Mouse (Mus musculus): ENCODE data around the gene Mob1a. TPM values are rescaled to one million over a fixed set of nuclear protein-coding genes. Genes with fewer than 3 reads are reported as not detected.

Gene Mob1a
- polyA plus RNA-seq, 1 experiment from 2014 or later, result 50.8 TPM

DNA sequence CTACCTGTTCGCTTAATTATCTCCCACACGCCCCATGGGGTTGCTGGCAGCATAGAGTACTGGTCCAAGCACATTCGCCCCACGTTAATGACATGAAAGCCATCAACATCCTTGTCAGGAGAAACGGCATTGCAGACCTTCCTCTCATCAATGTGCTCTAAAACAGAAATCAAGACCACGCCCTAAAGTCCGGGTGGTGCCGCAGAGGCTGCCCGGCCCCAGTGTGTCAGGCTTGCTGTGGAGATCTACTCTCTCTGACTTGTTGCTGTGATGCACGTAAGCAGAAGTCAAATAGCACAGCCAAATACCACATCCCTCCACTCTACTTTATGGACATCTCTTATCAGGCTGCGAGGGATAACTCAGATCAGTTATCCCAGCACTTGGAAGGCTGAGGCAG is 14.6 kb upstream of the Mob1a start:
- ATAC-seq, result no peak
- no peaks in the 10 kb centered on the region for H3K9me3 ChIP-seq (ENCODE audit: control insufficient read depth, low read length)
- H3K27me3 ChIP-seq (replicated peaks; ENCODE audit: control insufficient read depth, insufficient read depth, low read length), result no peaks in the 10 kb centered on the region
- no peak overlapping the region for H3K9ac ChIP-seq (ENCODE audit: low read depth, low read length)
- H3K27ac ChIP-seq (ENCODE audit: low read length), result no peak overlapping the region
- no peak overlapping the region for H3K4me2 ChIP-seq (ENCODE audit: low read depth, low read length)
- 93% methylated on average over 11 of the region's 11 CpGs for WGBS
- peaks cover 5% of the 10 kb centered on the region; the same call in 1 of the 2 replicates for H3K4me1 ChIP-seq (ENCODE audit: control insufficient read depth, insufficient read depth, low read length)
- H3K36me3 ChIP-seq (ENCODE audit: control insufficient read depth, insufficient read depth, low read length), result peaks cover 8% of the 10 kb centered on the region
- no peak overlapping the region for H3K4me3 ChIP-seq (ENCODE audit: low read length)

DNA sequence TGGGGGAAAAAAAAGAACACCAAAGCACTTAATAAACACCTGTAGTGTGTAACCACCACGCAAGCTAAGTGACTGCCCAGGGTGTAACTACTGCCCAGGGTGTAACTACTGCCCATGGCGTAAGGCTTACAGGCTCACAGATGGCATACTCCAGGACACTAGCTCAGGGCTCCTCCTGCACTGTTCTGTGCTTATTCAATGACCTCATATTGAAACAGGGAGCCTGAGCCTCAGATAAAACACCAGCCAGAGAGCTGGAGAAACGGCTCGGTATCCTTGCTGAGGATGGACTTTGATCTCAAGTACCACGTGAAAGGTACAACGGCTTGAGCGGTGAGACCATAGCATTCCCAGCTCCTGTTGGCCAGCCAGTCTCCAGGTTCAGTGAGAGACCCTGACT is 13.8 kb upstream of the Mob1a start:
- H3K4me2 ChIP-seq (ENCODE audit: low read depth, low read length), result peak overlapping the region; percentile 33; the same call in 1 of the 2 replicates
- peak; percentile 93 for ATAC-seq
- WGBS, result 62% methylated on average over 7 of the region's 7 CpGs

DNA sequence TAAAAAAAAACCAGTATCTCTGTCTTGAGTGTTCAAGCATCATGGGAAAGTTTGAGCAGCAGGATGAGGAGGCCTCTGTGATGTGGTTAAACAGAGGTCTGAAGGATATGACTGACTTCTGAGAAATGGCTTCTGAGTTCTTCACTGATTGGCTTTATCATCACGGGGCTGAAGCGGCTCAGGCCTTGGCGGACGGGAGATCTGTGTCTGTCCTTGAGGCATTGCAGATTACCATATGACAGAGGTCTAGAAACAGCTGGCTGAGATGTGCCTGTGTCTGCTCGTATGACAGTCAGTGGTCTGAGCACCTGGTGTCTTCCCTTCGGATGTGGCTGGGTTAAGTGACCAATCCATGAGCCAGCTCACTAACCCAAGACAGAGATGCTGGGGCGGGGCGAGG is 13.3 kb upstream of the Mob1a start:
- Histone ChIP-seq H3K9ac (ENCODE audit: low read depth, low read length) (no peak overlapping the region), H3K4me1 (ENCODE audit: control insufficient read depth, insufficient read depth, low read length) (peaks cover 8% of the 10 kb centered on the region; the same call in 1 of the 2 replicates), H3K27me3 (replicated peaks; ENCODE audit: control insufficient read depth, insufficient read depth, low read length) (no peaks in the 10 kb centered on the region), H3K9me3 (ENCODE audit: control insufficient read depth, low read length) (no peaks in the 10 kb centered on the region), H3K4me3 (ENCODE audit: low read length) (no peak overlapping the region), H3K36me3 (ENCODE audit: control insufficient read depth, insufficient read depth, low read length) (peaks cover 8% of the 10 kb centered on the region), H3K4me2 (ENCODE audit: low read depth, low read length) (no peak overlapping the region), H3K27ac (ENCODE audit: low read length) (peak overlapping the region; percentile 80; the same call in 1 of the 2 replicates)
- ATAC-seq, result peak; percentile 1; the same call in 1 of the 2 replicates
- 83% methylated on average over 8 of the region's 8 CpGs for WGBS

More for the DNA sequence above, 13.8 kb upstream of the Mob1a start:
- Histone ChIP-seq H3K9ac (ENCODE audit: low read depth, low read length) (no peak overlapping the region), H3K27ac (ENCODE audit: low read length) (peak overlapping the region; percentile 80), H3K36me3 (ENCODE audit: control insufficient read depth, insufficient read depth, low read length) (peaks cover 8% of the 10 kb centered on the region), H3K27me3 (replicated peaks; ENCODE audit: control insufficient read depth, insufficient read depth, low read length) (no peaks in the 10 kb centered on the region), H3K4me1 (ENCODE audit: control insufficient read depth, insufficient read depth, low read length) (peaks cover 8% of the 10 kb centered on the region; the same call in 1 of the 2 replicates), H3K4me3 (ENCODE audit: low read length) (no peak overlapping the region), H3K9me3 (ENCODE audit: control insufficient read depth, low read length) (no peaks in the 10 kb centered on the region)

DNA sequence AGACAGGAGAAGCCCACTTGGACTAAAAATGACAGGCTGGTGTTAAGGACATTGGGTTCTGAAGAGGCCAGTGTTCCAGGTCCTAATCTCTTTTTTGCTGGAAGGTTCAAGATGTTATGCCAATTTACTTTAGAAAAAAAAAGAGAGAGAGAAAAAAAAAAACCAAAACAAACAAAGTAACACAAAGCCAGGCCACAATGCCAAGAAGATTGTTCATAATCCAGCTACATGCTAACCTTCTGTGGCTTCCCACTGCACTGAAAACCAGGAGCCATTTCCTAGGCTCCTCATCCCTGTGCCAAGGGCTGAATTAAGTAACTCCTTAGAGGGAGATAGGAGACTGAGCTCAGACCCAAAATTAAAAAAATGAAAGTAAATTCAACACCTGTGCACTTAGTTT is 10.5 kb upstream of the Mob1a start:
- Histone ChIP-seq H3K4me1 (ENCODE audit: control insufficient read depth, insufficient read depth, low read length) (peaks cover 8% of the 10 kb centered on the region; the same call in 1 of the 2 replicates), H3K9ac (ENCODE audit: low read depth, low read length) (no peak overlapping the region), H3K4me3 (ENCODE audit: low read length) (no peak overlapping the region), H3K9me3 (ENCODE audit: control insufficient read depth, low read length) (no peaks in the 10 kb centered on the region), H3K36me3 (ENCODE audit: control insufficient read depth, insufficient read depth, low read length) (peaks cover 5% of the 10 kb centered on the region), H3K4me2 (ENCODE audit: low read depth, low read length) (no peak overlapping the region), H3K27me3 (replicated peaks; ENCODE audit: control insufficient read depth, insufficient read depth, low read length) (no peaks in the 10 kb centered on the region), H3K27ac (ENCODE audit: low read length) (no peak overlapping the region)
- ATAC-seq, result no peak

DNA sequence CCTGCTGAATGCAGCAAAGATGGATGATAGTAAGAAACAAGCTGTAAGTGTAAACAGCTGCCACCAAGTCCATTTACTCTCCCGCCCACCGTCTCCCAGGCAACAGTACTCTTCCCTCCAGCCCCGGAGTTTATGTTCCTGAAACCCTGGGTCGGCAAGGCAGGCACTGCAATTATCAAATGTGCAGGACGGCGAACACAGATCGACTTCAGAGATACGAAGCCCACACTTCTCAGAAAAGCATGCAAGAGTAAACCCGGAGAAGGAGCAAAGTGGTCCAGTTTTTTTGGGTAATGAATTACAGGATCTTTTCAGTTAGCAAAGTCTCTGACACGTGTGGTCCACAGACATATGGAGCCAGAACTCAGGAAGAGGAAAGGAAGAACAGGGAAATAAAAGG is 9.8 kb upstream of the Mob1a start:
- WGBS, result 3% methylated on average over 10 of the region's 10 CpGs
- H3K4me1 ChIP-seq (ENCODE audit: control insufficient read depth, insufficient read depth, low read length), result peaks cover 8% of the 10 kb centered on the region; the same call in 1 of the 2 replicates
- no peaks in the 10 kb centered on the region for H3K27me3 ChIP-seq (replicated peaks; ENCODE audit: control insufficient read depth, insufficient read depth, low read length)
- H3K36me3 ChIP-seq (ENCODE audit: control insufficient read depth, insufficient read depth, low read length), result no peaks in the 10 kb centered on the region
- H3K4me3 ChIP-seq (ENCODE audit: low read length), result peak overlapping the region; percentile 85
- no peak overlapping the region for H3K27ac ChIP-seq (ENCODE audit: low read length)
- no peaks in the 10 kb centered on the region for H3K9me3 ChIP-seq (ENCODE audit: control insufficient read depth, low read length)
- no peak overlapping the region for H3K9ac ChIP-seq (ENCODE audit: low read depth, low read length)
- no peak for ATAC-seq
- H3K4me2 ChIP-seq (ENCODE audit: low read depth, low read length), result peak overlapping the region; percentile 75

DNA sequence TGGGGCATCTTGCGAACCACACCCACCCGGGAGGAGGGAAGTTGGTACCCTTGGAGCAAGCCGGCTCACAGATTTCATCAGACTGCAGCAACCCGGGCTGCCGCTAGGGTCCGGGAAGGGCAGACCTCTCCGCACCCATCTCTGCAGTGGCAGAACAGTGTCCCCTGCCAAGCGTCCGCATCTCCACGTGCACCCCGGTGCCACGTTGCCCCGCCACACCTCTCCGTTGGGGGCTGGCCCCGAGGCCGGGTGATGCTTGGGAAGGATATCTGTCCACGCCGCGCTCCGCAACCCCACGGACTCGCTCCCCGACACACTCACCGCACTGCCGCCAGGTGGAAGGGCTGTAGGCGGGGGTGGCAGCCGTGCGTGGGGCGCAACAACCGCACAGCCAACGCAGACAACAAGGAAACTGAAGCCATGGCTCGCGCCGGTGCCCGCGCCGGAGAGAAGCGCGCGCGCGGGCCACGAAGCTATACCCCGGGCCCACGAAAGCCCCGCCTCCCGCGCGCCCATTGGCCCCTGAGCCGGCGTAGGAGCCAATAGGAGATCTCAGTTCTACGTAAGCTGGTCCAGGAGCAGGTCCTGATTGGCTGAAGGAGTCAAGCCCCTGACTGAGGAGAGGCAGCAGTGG is 8.6 kb upstream of the Mob1a start:
- under 1% methylated on average over 52 of the region's 52 CpGs for WGBS
- Histone ChIP-seq H3K27me3 (replicated peaks; ENCODE audit: control insufficient read depth, insufficient read depth, low read length) (no peaks in the 10 kb centered on the region), H3K9me3 (ENCODE audit: control insufficient read depth, low read length) (no peaks in the 10 kb centered on the region), H3K4me3 (ENCODE audit: low read length) (peak overlapping the region; percentile 85), H3K27ac (ENCODE audit: low read length) (peak overlapping the region; percentile 60), H3K4me1 (ENCODE audit: control insufficient read depth, insufficient read depth, low read length) (peaks cover 8% of the 10 kb centered on the region; the same call in 1 of the 2 replicates), H3K4me2 (ENCODE audit: low read depth, low read length) (peak overlapping the region; percentile 75), H3K9ac (ENCODE audit: low read depth, low read length) (peak overlapping the region; percentile 83), H3K36me3 (ENCODE audit: control insufficient read depth, insufficient read depth, low read length) (no peaks in the 10 kb centered on the region)
- ATAC-seq, result peak; percentile 98

DNA sequence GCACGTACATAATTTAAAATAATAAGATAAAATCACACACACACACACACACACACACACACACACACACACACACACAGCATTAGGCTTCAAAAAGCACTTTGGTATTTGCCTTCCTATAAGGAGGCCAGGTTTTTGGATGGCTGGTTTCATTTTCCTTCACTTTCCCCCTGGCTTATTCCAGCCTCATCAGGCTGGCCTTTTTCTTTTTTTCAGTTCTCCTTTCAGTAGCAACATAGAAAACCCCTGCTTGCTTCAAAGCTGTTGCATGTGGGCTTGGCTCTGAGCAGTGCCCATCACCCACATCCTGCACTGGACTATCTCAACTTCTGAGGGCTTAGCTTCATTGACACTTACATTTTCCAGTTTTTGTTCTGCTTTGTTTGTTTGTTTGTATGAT is 3.9 kb upstream of the Mob1a start:
- Histone ChIP-seq H3K9ac (ENCODE audit: low read depth, low read length) (no peak overlapping the region), H3K27ac (ENCODE audit: low read length) (no peak overlapping the region), H3K9me3 (ENCODE audit: control insufficient read depth, low read length) (no peaks in the 10 kb centered on the region), H3K4me1 (ENCODE audit: control insufficient read depth, insufficient read depth, low read length) (peaks cover 6% of the 10 kb centered on the region), H3K4me3 (ENCODE audit: low read length) (no peak overlapping the region), H3K4me2 (ENCODE audit: low read depth, low read length) (no peak overlapping the region), H3K36me3 (ENCODE audit: control insufficient read depth, insufficient read depth, low read length) (no peaks in the 10 kb centered on the region), H3K27me3 (replicated peaks; ENCODE audit: control insufficient read depth, insufficient read depth, low read length) (no peaks in the 10 kb centered on the region)
- no peak for ATAC-seq
- WGBS, result 58% methylated on average over 1 of the region's 1 CpGs

DNA sequence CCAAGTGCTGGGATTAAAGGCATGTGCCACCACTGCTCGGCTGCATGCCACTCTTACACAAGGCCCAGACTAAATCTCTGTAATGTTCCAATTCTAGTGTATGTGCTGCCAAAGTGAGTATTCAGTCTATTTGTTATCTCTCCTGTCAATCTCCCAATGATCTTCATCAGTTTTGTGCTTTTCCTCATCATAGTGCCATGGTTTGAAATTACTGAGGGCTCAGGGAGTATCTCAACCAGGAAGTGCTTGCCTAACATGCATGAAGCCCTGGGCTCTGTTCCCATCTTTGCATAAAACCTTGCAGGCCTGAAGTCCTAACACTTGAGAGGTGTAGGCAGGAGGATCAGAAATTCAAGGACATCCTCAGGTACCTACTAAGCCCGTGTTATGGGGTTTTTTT is 3.0 kb upstream of the Mob1a start:
- no peak for ATAC-seq
- Histone ChIP-seq H3K4me2 (ENCODE audit: low read depth, low read length) (no peak overlapping the region), H3K9me3 (ENCODE audit: control insufficient read depth, low read length) (no peaks in the 10 kb centered on the region), H3K4me3 (ENCODE audit: low read length) (no peak overlapping the region), H3K27ac (ENCODE audit: low read length) (no peak overlapping the region), H3K27me3 (replicated peaks; ENCODE audit: control insufficient read depth, insufficient read depth, low read length) (no peaks in the 10 kb centered on the region), H3K36me3 (ENCODE audit: control insufficient read depth, insufficient read depth, low read length) (no peaks in the 10 kb centered on the region), H3K4me1 (ENCODE audit: control insufficient read depth, insufficient read depth, low read length) (peaks cover 9% of the 10 kb centered on the region), H3K9ac (ENCODE audit: low read depth, low read length) (no peak overlapping the region)
- WGBS, result 55% methylated on average over 2 of the region's 2 CpGs

DNA sequence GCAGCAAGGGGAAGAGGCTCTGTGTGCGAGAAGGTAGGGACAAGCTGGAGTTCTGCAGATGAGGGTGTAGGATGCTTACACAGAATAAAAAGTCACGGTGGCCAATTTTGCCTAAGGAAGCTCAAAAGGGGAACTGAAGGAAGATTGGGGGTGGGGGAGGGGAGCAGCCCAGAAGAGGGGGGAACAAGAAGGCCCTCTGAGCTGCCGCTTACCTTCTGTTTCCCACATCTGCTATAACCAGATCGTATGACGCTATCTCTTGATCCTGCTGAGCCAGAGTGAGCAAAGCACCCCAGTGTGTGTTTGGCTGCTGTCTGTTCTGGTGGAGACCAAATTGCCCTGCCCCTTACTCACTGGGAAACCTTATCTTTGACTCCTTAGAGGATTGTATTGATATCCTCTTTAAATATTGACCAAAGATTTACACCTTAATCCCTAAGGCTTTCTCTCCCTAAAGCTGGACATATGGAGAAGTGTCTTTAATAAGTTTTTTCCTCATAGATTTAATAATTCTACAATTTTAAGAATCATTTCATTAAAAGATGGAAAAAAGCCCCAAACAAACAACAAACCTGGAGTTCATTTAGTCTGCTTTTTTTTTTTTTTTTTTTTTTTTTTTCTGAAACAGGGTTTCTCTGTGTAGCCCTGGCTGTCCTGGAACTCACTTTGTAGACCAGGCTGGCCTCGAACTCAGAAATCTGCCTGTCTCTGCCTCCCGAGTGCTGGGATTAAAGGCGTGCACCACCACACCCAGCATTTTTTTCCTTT is 2.0 kb upstream of the Mob1a start:
- H3K27ac ChIP-seq (ENCODE audit: low read length), result no peak overlapping the region
- no peaks in the 10 kb centered on the region for H3K36me3 ChIP-seq (ENCODE audit: control insufficient read depth, insufficient read depth, low read length)
- no peaks in the 10 kb centered on the region for H3K27me3 ChIP-seq (replicated peaks; ENCODE audit: control insufficient read depth, insufficient read depth, low read length)
- no peak for ATAC-seq
- peaks cover 9% of the 10 kb centered on the region for H3K4me1 ChIP-seq (ENCODE audit: control insufficient read depth, insufficient read depth, low read length)
- no peaks in the 10 kb centered on the region for H3K9me3 ChIP-seq (ENCODE audit: control insufficient read depth, low read length)
- no peak overlapping the region for H3K4me2 ChIP-seq (ENCODE audit: low read depth, low read length)
- H3K4me3 ChIP-seq (ENCODE audit: low read length), result no peak overlapping the region
- no peak overlapping the region for H3K9ac ChIP-seq (ENCODE audit: low read depth, low read length)
- 59% methylated on average over 8 of the region's 8 CpGs for WGBS

All from intestine, embryonic 16.5 days (tissue).